ENCODE assay signal across 14 mouse cellular contexts in genomic region chr14:25663649-25664309, GRCm38 (mm10). TPM values are rescaled to one million over a fixed set of nuclear protein-coding genes. Genes with fewer than 3 reads are reported as not detected.
DNase-seq lines count a peak whose midpoint lies in the region; ATAC-seq and TF ChIP-seq lines count a peak whose summit lies in the region.
"Had no signal": no experiment of that assay in that cellular context is flagged by ENCODE, and none has a peak within 500 bp of the region (broad histone marks: within the 10 kb centered on the region; RNA-seq: fewer than 3 reads in every experiment).

No protein-coding gene starts in this region.

- peak overlapping the region; percentile 72 for H3K27ac ChIP-seq in heart, adult 2 months
- peak overlapping the region; percentile 28; the same call in 1 of the 2 replicates for H3K27ac ChIP-seq in midbrain, embryonic 10.5 days (replicated peaks)
- H3K27ac ChIP-seq in midbrain, embryonic 11.5 days (ENCODE audit: low read depth, low read length): no peak overlapping the region
- H3K27ac ChIP-seq in limb, embryonic 13.5 days: 0 out of 2 replicates have a peak overlapping the region, but pooled peaks have one; percentile 2
- H3K27ac ChIP-seq: embryonic facial prominence, embryonic 15.5 days; stomach, embryonic 15.5 days had no signal

- TF ChIP-seq CTCF in heart, adult 2 months (IDR thresholded peaks at IDR 0.05): no peak

- H3K27me3 ChIP-seq in heart, adult 2 months (ENCODE audit: control insufficient read depth, insufficient read depth, low read length): no peaks in the 10 kb centered on the region
- H3K27me3 ChIP-seq in midbrain, embryonic 10.5 days (ENCODE audit: low read depth, poor library complexity, severe bottlenecking): no peaks in the 10 kb centered on the region
- no peaks in the 10 kb centered on the region for H3K27me3 ChIP-seq in midbrain, embryonic 11.5 days (ENCODE audit: control insufficient read depth, insufficient read depth, low read length)
- no peaks in the 10 kb centered on the region for H3K27me3 ChIP-seq in limb, embryonic 13.5 days
- H3K27me3 ChIP-seq: embryonic facial prominence, embryonic 15.5 days; megakaryocyte, embryonic 14.5 days; stomach, embryonic 15.5 days had no signal

- peak overlapping the region; percentile 8; the same call in 1 of the 2 replicates for H3K9ac ChIP-seq in heart, adult 2 months (ENCODE audit: low read depth, low read length)
- no peak overlapping the region for H3K9ac ChIP-seq in midbrain, embryonic 11.5 days (ENCODE audit: low read length)
- no peak overlapping the region for H3K9ac ChIP-seq in limb, embryonic 13.5 days
- H3K9ac ChIP-seq: embryonic facial prominence, embryonic 15.5 days; stomach, embryonic 15.5 days had no signal

- no peak for TF ChIP-seq POLR2A in heart, adult 2 months (IDR thresholded peaks at IDR 0.05; ENCODE audit: insufficient read depth, low read depth, low read length)

- no peak for ATAC-seq in midbrain, embryonic 11.5 days (ENCODE audit: low FRiP score)
- no peak for ATAC-seq in limb, embryonic 13.5 days (ENCODE audit: low FRiP score, low read depth)

- intact Hi-C loops in heart, adult 2 months (cut with DNase I): no loop called here
- intact Hi-C loops in heart, postnatal 25 days (cut with DNase I): no loop called here
- intact Hi-C loops in left cerebral cortex, postnatal 25 days (cut with DNase I): no loop called here

- H3K4me2 ChIP-seq in midbrain, embryonic 11.5 days: no peak overlapping the region
- no peak overlapping the region for H3K4me2 ChIP-seq in limb, embryonic 13.5 days (replicated peaks)
- H3K4me2 ChIP-seq: embryonic facial prominence, embryonic 15.5 days; stomach, embryonic 15.5 days had no signal

- H3K79me2 ChIP-seq in heart, adult 2 months (replicated peaks; ENCODE audit: control insufficient read depth, insufficient read depth, low read length): no peaks in the 10 kb centered on the region

- H3K4me1 ChIP-seq in heart, adult 2 months (ENCODE audit: control insufficient read depth, insufficient read depth, low read length): peaks cover 6% of the 10 kb centered on the region; the same call in 1 of the 2 replicates
- peaks cover 9% of the 10 kb centered on the region; the same call in 1 of the 2 replicates for H3K4me1 ChIP-seq in midbrain, embryonic 10.5 days
- no peaks in the 10 kb centered on the region for H3K4me1 ChIP-seq in midbrain, embryonic 11.5 days (ENCODE audit: control insufficient read depth, insufficient read depth, low read length)
- H3K4me1 ChIP-seq in limb, embryonic 13.5 days: no peaks in the 10 kb centered on the region
- H3K4me1 ChIP-seq: embryonic facial prominence, embryonic 15.5 days; stomach, embryonic 15.5 days had no signal

- no peaks in the 10 kb centered on the region for H3K36me3 ChIP-seq in heart, adult 2 months (ENCODE audit: control insufficient read depth, insufficient read depth, low read length)
- H3K36me3 ChIP-seq in midbrain, embryonic 10.5 days: peaks cover 88% of the 10 kb centered on the region
- H3K36me3 ChIP-seq in midbrain, embryonic 11.5 days (ENCODE audit: control insufficient read depth, insufficient read depth, low read length): peaks cover 37% of the 10 kb centered on the region
- H3K36me3 ChIP-seq in limb, embryonic 13.5 days: peaks cover 95% of the 10 kb centered on the region

- no peak for TF ChIP-seq EP300 in heart, adult 2 months (IDR thresholded peaks at IDR 0.05; ENCODE audit: insufficient read depth, low read depth, low read length)

- no peak for DNase-seq in heart, adult 2 months
- DNase-seq in heart, postnatal 25 days (ENCODE audit: low spot score): no peak
- no peak for DNase-seq in midbrain, embryonic 10.5 days (ENCODE audit: low spot score)
- no peak for DNase-seq in midbrain, embryonic 11.5 days (ENCODE audit: low spot score, missing footprints)
- DNase-seq in left cerebral cortex, postnatal 25 days (ENCODE audit: low spot score in 2 of 2): no peak
- DNase-seq in right cerebral cortex, postnatal 10 days (ENCODE audit: low spot score in 2 of 2): no peak
- DNase-seq: kidney, postnatal 36 days; lung, adult 2 months; right cerebral cortex, postnatal 4 days; thymus, postnatal 36 days had no signal

- WGBS in heart, adult 2 months: 62% methylated on average over 7 of the region's 7 CpGs
- 83% methylated on average over 7 of the region's 7 CpGs for WGBS in midbrain, embryonic 10.5 days
- whole genome bisulfite sequencing in midbrain, embryonic 11.5 days: 83% methylated on average over 7 of the region's 7 CpGs
- WGBS in limb, embryonic 13.5 days: 81% methylated on average over 7 of the region's 7 CpGs

- no peaks in the 10 kb centered on the region for H3K9me3 ChIP-seq in midbrain, embryonic 10.5 days (replicated peaks)
- no peaks in the 10 kb centered on the region for H3K9me3 ChIP-seq in midbrain, embryonic 11.5 days (ENCODE audit: control insufficient read depth, low read length)
- H3K9me3 ChIP-seq in limb, embryonic 13.5 days: no peaks in the 10 kb centered on the region
- H3K9me3 ChIP-seq: embryonic facial prominence, embryonic 15.5 days; megakaryocyte, embryonic 14.5 days; stomach, embryonic 15.5 days had no signal

- no peak overlapping the region for H3K4me3 ChIP-seq in heart, adult 2 months
- no peak overlapping the region for H3K4me3 ChIP-seq in midbrain, embryonic 10.5 days
- no peak overlapping the region for H3K4me3 ChIP-seq in midbrain, embryonic 11.5 days (ENCODE audit: low read depth, low read length)
- no peak overlapping the region for H3K4me3 ChIP-seq in limb, embryonic 13.5 days
- H3K4me3 ChIP-seq: embryonic facial prominence, embryonic 15.5 days; megakaryocyte, embryonic 14.5 days; stomach, embryonic 15.5 days had no signal

RNA-seq across cellular contexts. Expression of gene Ppif, which starts 30.2 kb away (rescaled TPM):
- 100 to 1,000 TPM; 244 to 288 TPM for total RNA-seq in heart, adult 2 months (2021)
- polyA plus RNA-seq in heart, adult 2 months (2012; rRNA removed): 487 and 529 TPM in 2 replicates
- 100 to 1,000 TPM; 277 to 296 TPM for total RNA-seq in heart, postnatal 25 days (2021)
- 54.7 and 56.1 TPM in 2 replicates for polyA plus RNA-seq in midbrain, embryonic 10.5 days (2016; fragmentation: Nextera tagmentation; extraction: Ambion mirVana)
- 36.2 and 37.4 TPM in 2 replicates for polyA plus RNA-seq in midbrain, embryonic 11.5 days (2014; fragmentation: Nextera tagmentation; extraction: Ambion mirVana)
- polyA plus RNA-seq in limb, embryonic 13.5 days (2015; fragmentation: Nextera tagmentation; extraction: Ambion mirVana): 31.8 and 34.4 TPM in 2 replicates
- 10 to 100 TPM; 22.5 to 22.7 TPM for total RNA-seq in left cerebral cortex, postnatal 25 days (2021)
